Mouse (Mus musculus): ENCODE results near the gene Pskh1. TPM values are rescaled to one million over a fixed set of nuclear protein-coding genes. Genes with fewer than 3 reads are reported as not detected.
A peak's percentile ranks its signal among the peaks of the same experiment; 100 is the strongest.

Gene Pskh1
- polyA plus RNA-seq, 1 experiment from 2014 or later: 12.5 TPM

DNA sequence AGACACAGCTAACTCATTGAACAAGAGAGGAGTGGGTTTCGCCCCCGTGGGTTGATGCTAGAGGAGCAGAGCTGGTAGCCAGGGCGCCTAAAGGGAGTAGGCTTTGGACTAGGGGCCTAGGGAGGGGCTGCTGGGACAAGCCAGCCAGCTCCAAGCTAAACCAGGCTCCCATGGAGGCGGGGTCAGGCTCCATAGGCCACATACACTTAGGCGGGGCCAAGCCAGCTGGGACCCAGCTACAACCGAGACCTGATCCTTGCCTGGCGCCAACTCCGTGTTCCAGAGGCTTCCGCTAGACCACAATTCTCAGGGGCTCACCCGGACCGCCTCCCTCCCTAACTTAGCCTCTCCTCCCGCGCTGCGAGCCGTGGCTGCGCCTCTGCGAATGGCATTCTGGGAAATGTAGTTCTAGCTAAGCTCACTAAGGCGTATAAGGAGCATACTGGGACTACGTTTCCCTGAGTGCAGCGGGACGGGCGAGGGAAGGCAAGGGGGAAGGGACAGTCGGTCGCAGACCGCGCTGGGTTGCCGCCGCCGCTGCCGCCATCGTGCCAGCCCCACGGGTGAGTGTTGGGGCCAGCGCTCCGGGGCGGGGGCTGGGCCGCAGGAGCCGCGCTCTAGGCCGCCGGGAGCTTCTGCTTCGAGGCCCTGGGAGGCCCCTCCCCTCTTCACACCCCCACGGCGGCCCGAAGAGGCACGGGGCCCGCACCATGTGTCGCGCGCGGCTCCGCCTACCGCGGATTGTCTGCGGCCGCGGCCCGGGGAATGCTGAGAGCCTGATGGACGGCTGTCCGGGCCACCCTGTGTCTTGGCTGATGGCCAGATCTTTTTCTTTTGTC, 39.9 kb upstream of the Pskh1 start, which contains the start of gene Nutf2:
TSS of gene Nutf2 (plus strand) at position 438 of the 839 bp plus-strand sequence.
- Histone ChIP-seq H3K27ac (ENCODE audit: low read depth, low read length) (peak within 1 kb of the TSS; percentile 77), H3K9me3 (ENCODE audit: control insufficient read depth) (no peaks in the 10 kb centered on the region), H3K4me1 (replicated peaks; ENCODE audit: control insufficient read depth, insufficient read depth, low read length) (peaks cover 10% of the 10 kb centered on the region), H3K27me3 (replicated peaks; ENCODE audit: control insufficient read depth, insufficient read depth, low read length) (no peaks in the 10 kb centered on the region), H3K9ac (ENCODE audit: low read depth, low read length) (peak within 1 kb of the TSS; percentile 73), H3K4me2 (replicated peaks; ENCODE audit: low read depth) (peak within 1 kb of the TSS; percentile 86), H3K4me3 (ENCODE audit: low read depth, low read length) (peak within 1 kb of the TSS; percentile 89), H3K36me3 (ENCODE audit: control insufficient read depth, insufficient read depth) (no peaks in the 10 kb centered on the region; the same call in 1 of the 2 replicates)
- ATAC-seq: peak; percentile 98
- no peak; the same call in 1 of the 2 replicates for TF ChIP-seq CTCF (IDR thresholded peaks at IDR 0.05; ENCODE audit: low read depth)
- whole genome bisulfite sequencing: under 1% methylated on average over 53 of the region's 59 CpGs

GRCm38 (mm10) chr8:105861951-105862350, 38.3 kb upstream of the Pskh1 start:
- no peaks in the 10 kb centered on the region for H3K27me3 ChIP-seq (replicated peaks; ENCODE audit: control insufficient read depth, insufficient read depth, low read length)
- peak overlapping the region; percentile 86 for H3K4me2 ChIP-seq (replicated peaks; ENCODE audit: low read depth)
- TF ChIP-seq CTCF (IDR thresholded peaks at IDR 0.05; ENCODE audit: low read depth): peak; percentile 57
- no peaks in the 10 kb centered on the region; the same call in 1 of the 2 replicates for H3K36me3 ChIP-seq (ENCODE audit: control insufficient read depth, insufficient read depth)
- WGBS: 8% methylated on average over 1 of the region's 1 CpGs
- no peaks in the 10 kb centered on the region for H3K9me3 ChIP-seq (ENCODE audit: control insufficient read depth)
- peak overlapping the region; percentile 89; the same call in 1 of the 2 replicates for H3K4me3 ChIP-seq (ENCODE audit: low read depth, low read length)
- no peak overlapping the region for H3K9ac ChIP-seq (ENCODE audit: low read depth, low read length)
- no peak for ATAC-seq
- H3K27ac ChIP-seq (ENCODE audit: low read depth, low read length): peak overlapping the region; percentile 37; the same call in 1 of the 2 replicates
- H3K4me1 ChIP-seq (replicated peaks; ENCODE audit: control insufficient read depth, insufficient read depth, low read length): 0 out of 2 replicates have a peak, but pooled peaks cover 5% of the 10 kb centered on the region

- Histone ChIP-seq H3K4me3 (ENCODE audit: low read depth, low read length) (no peak overlapping the region), H3K36me3 (ENCODE audit: control insufficient read depth, insufficient read depth) (peaks cover 14% of the 10 kb centered on the region), H3K4me2 (replicated peaks; ENCODE audit: low read depth) (no peak overlapping the region), H3K27ac (ENCODE audit: low read depth, low read length) (no peak overlapping the region), H3K9ac (ENCODE audit: low read depth, low read length) (no peak overlapping the region), H3K27me3 (replicated peaks; ENCODE audit: control insufficient read depth, insufficient read depth, low read length) (no peaks in the 10 kb centered on the region), H3K4me1 (replicated peaks; ENCODE audit: control insufficient read depth, insufficient read depth, low read length) (0 out of 2 replicates have a peak, but pooled peaks cover 4% of the 10 kb centered on the region), H3K9me3 (ENCODE audit: control insufficient read depth) (no peaks in the 10 kb centered on the region)
- ATAC-seq: no peak
- 69% methylated on average over 6 of the region's 6 CpGs for WGBS
- peak; percentile 60 for TF ChIP-seq CTCF (IDR thresholded peaks at IDR 0.05; ENCODE audit: low read depth)
Measured at GRCm38 (mm10) chr8:105866364-105867029, 33.7 kb upstream of the Pskh1 start.

DNA sequence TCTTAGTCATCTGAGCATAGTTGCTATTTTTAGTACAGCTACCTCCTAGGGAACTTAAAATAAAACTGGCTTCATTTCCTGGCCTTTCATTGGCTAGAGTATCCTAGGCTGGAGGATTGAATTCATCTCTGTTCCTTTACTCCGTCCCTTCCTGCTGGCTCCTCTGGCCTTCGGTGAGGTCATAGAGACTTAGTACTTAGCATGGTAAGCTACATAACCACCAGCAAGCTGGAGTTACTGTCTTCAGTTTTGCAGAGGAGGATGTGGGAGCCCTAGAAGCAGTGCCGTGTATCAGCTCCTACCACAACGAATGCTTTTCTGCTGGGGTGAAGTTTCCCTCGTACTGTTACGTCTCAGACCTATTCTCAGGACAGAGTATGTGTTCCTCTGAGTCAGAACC, 25.9 kb upstream of the Pskh1 start:
- no peaks in the 10 kb centered on the region for H3K27me3 ChIP-seq (replicated peaks; ENCODE audit: control insufficient read depth, insufficient read depth, low read length)
- H3K9ac ChIP-seq (ENCODE audit: low read depth, low read length): no peak overlapping the region
- no peak overlapping the region for H3K4me2 ChIP-seq (replicated peaks; ENCODE audit: low read depth)
- no peaks in the 10 kb centered on the region for H3K4me1 ChIP-seq (replicated peaks; ENCODE audit: control insufficient read depth, insufficient read depth, low read length)
- TF ChIP-seq CTCF (IDR thresholded peaks at IDR 0.05; ENCODE audit: low read depth): no peak
- WGBS: 76% methylated on average over 6 of the region's 6 CpGs
- no peak for ATAC-seq
- H3K4me3 ChIP-seq (ENCODE audit: low read depth, low read length): no peak overlapping the region
- H3K9me3 ChIP-seq (ENCODE audit: control insufficient read depth): no peaks in the 10 kb centered on the region
- no peak overlapping the region for H3K27ac ChIP-seq (ENCODE audit: low read depth, low read length)
- peaks cover 47% of the 10 kb centered on the region for H3K36me3 ChIP-seq (ENCODE audit: control insufficient read depth, insufficient read depth)

- peak within 1 kb of the TSS; percentile 78 for H3K4me3 ChIP-seq (ENCODE audit: low read depth, low read length)
- no peak for TF ChIP-seq CTCF (IDR thresholded peaks at IDR 0.05; ENCODE audit: low read depth)
- H3K9me3 ChIP-seq (ENCODE audit: control insufficient read depth): no peaks in the 10 kb centered on the region
- H3K4me2 ChIP-seq (replicated peaks; ENCODE audit: low read depth): peak within 1 kb of the TSS; percentile 77
- peaks cover 56% of the 10 kb centered on the region for H3K36me3 ChIP-seq (ENCODE audit: control insufficient read depth, insufficient read depth)
- peak; percentile 89 for ATAC-seq
- WGBS: under 1% methylated on average over 45 of the region's 45 CpGs
- no peak within 1 kb of the TSS for H3K27ac ChIP-seq (ENCODE audit: low read depth, low read length)
- no peaks in the 10 kb centered on the region for H3K27me3 ChIP-seq (replicated peaks; ENCODE audit: control insufficient read depth, insufficient read depth, low read length)
- 0 out of 2 replicates have a peak, but pooled peaks cover 5% of the 10 kb centered on the region for H3K4me1 ChIP-seq (replicated peaks; ENCODE audit: control insufficient read depth, insufficient read depth, low read length)
- peak within 1 kb of the TSS; percentile 81 for H3K9ac ChIP-seq (ENCODE audit: low read depth, low read length)
Measured at GRCm38 (mm10) chr8:105880754-105881520, 19.3 kb upstream of the Pskh1 start, which contains the start of gene Edc4. Edc4 (plus strand) TSS chr8:105880881.
